Mouse (Mus musculus) heart, adult 2 months (tissue): ENCODE measurements around the gene Srrm4.

Source experiments
- CTCF ChIP-seq: fragments of 200-600 bp; IDR thresholded peaks from 2 replicates; pipeline ENCODE4 v1.8.1; 2022; ENCODE audit warnings: antibody characterized with exemption, mild to moderate bottlenecking, moderate library complexity
- POLR2A ChIP-seq: fragments of 200-500 bp; IDR thresholded peaks from 2 replicates; pipeline ENCODE4 v1.6.1; 2011; ENCODE audit warnings: mild to moderate bottlenecking, low read depth, low read length, control low read depth; ENCODE audit not compliant: insufficient read depth

- TF ChIP-seq CTCF = no peak
- no peak for TF ChIP-seq POLR2A
Measured at GRCm38 (mm10) chr5:116400801-116401200, 190.8 kb downstream of the Srrm4 start.
